Mouse (Mus musculus) hindbrain, embryonic 12.5 days (tissue): ENCODE measurements around the gene Frmpd3. TPM values are rescaled to one million over a fixed set of nuclear protein-coding genes. Genes with fewer than 3 reads are reported as not detected.

ENCODE experiments used
- ATAC-seq: fragments of 200-750 bp; cut with Nextera tagmentation; 2 replicates; pipeline ENCODE4 v1.8.0; 2017; ENCODE audit warnings: moderate TSS enrichment; ENCODE audit not compliant: low FRiP score
- H3K27ac ChIP-seq: fragments of 300-500 bp; sonication (generic); 2 replicates; pipeline ENCODE4 v1.5.1; 2016; ENCODE audit warnings: mild to moderate bottlenecking
- H3K27me3 ChIP-seq: fragments of 300-500 bp; sonication (generic); 2 replicates; pipeline ENCODE4 v1.6.1; 2016; ENCODE audit warnings: mild to moderate bottlenecking
- H3K36me3 ChIP-seq: fragments of 300-500 bp; sonication (generic); 2 replicates; pipeline ENCODE4 v1.6.1; 2016; ENCODE audit warnings: mild to moderate bottlenecking
- H3K4me1 ChIP-seq: fragments of 300-500 bp; sonication (generic); 2 replicates; pipeline ENCODE4 v1.6.1; 2016
- H3K4me2 ChIP-seq: fragments of 300-500 bp; sonication (generic); replicated peaks from 2 replicates; pipeline ENCODE4 v1.6.1; 2016; ENCODE audit warnings: mild to moderate bottlenecking
- H3K4me3 ChIP-seq: fragments of 300-500 bp; sonication (generic); 2 replicates; pipeline ENCODE4 v1.5.1; 2016; ENCODE audit warnings: mild to moderate bottlenecking
- H3K9ac ChIP-seq: fragments of 300-500 bp; sonication (generic); 2 replicates; pipeline ENCODE4 v1.6.1; 2016; ENCODE audit warnings: mild to moderate bottlenecking, moderate library complexity
- H3K9me3 ChIP-seq: fragments of 300-500 bp; sonication (generic); replicated peaks from 2 replicates; pipeline ENCODE4 v1.6.1; 2016; ENCODE audit warnings: mild to moderate bottlenecking
- WGBS: fragments of 180-500 bp; shearing (Covaris S2); methylation state at CpG from one replicate; pipeline ENCODE4 v1.1.7; 2016; 5-methylcytosine and 5-hydroxymethylcytosine counted together
- polyA plus RNA-seq: library from polyadenylated mRNA; unstranded; fragments of >200 nt; fragmentation: Nextera tagmentation; extraction: Ambion mirVana; gene quantifications from 2 replicates; pipeline ENCODE4 v1.2.1, GENCODE M21; 2016

Frmpd3 gene
- polyA plus RNA-seq, 1 experiment from 2014 or later: 2.1 TPM

GRCm38 (mm10) chrX:140407593-140407992, 65.5 kb downstream of the Frmpd3 start:
- H3K4me2 ChIP-seq: no peak overlapping the region
- no peak for ATAC-seq
- no peak overlapping the region for H3K4me3 ChIP-seq
- no peaks in the 10 kb centered on the region for H3K36me3 ChIP-seq
- H3K4me1 ChIP-seq: no peaks in the 10 kb centered on the region
- no peak overlapping the region for H3K27ac ChIP-seq
- H3K9ac ChIP-seq: no peak overlapping the region
- WGBS: 88% methylated on average over 5 of the region's 5 CpGs
- no peaks in the 10 kb centered on the region for H3K9me3 ChIP-seq
- H3K27me3 ChIP-seq: peaks cover 17% of the 10 kb centered on the region; the same call in 1 of the 2 replicates

- H3K4me2 ChIP-seq: no peak overlapping the region
- 92% methylated on average over 4 of the region's 4 CpGs for WGBS
- no peak overlapping the region for H3K27ac ChIP-seq
- H3K9me3 ChIP-seq: no peaks in the 10 kb centered on the region
- H3K4me3 ChIP-seq: no peak overlapping the region
- no peak for ATAC-seq
- peaks cover 30% of the 10 kb centered on the region for H3K27me3 ChIP-seq
- no peaks in the 10 kb centered on the region for H3K36me3 ChIP-seq
- no peaks in the 10 kb centered on the region for H3K4me1 ChIP-seq
- no peak overlapping the region for H3K9ac ChIP-seq
Measured at GRCm38 (mm10) chrX:140418467-140418866, 76.4 kb downstream of the Frmpd3 start.

GRCm38 (mm10) chrX:140427124-140427523, 85.1 kb downstream of the Frmpd3 start:
- 74% methylated on average over 4 of the region's 4 CpGs for WGBS
- Histone ChIP-seq H3K4me3 (no peak overlapping the region), H3K4me2 (no peak overlapping the region), H3K4me1 (no peaks in the 10 kb centered on the region), H3K27ac (no peak overlapping the region), H3K27me3 (peaks cover 15% of the 10 kb centered on the region), H3K9ac (no peak overlapping the region), H3K9me3 (no peaks in the 10 kb centered on the region), H3K36me3 (no peaks in the 10 kb centered on the region)
- ATAC-seq: no peak

- Histone ChIP-seq H3K36me3 (no peaks in the 10 kb centered on the region), H3K4me3 (no peak overlapping the region), H3K4me2 (no peak overlapping the region), H3K9ac (no peak overlapping the region), H3K27me3 (peaks cover 24% of the 10 kb centered on the region), H3K27ac (no peak overlapping the region), H3K9me3 (no peaks in the 10 kb centered on the region), H3K4me1 (no peaks in the 10 kb centered on the region)
- WGBS: 73% methylated on average over 8 of the region's 8 CpGs
- no peak for ATAC-seq
Measured at GRCm38 (mm10) chrX:140428252-140428651, 86.2 kb downstream of the Frmpd3 start.

- no peak overlapping the region for H3K27ac ChIP-seq
- ATAC-seq: no peak
- H3K4me2 ChIP-seq: no peak overlapping the region
- no peaks in the 10 kb centered on the region for H3K4me1 ChIP-seq
- no peak overlapping the region for H3K9ac ChIP-seq
- H3K36me3 ChIP-seq: no peaks in the 10 kb centered on the region
- 82% methylated on average over 5 of the region's 5 CpGs for WGBS
- H3K9me3 ChIP-seq: no peaks in the 10 kb centered on the region
- H3K27me3 ChIP-seq: peaks cover 35% of the 10 kb centered on the region
- no peak overlapping the region for H3K4me3 ChIP-seq
Measured at GRCm38 (mm10) chrX:140429985-140430384, 87.9 kb downstream of the Frmpd3 start.

GRCm38 (mm10) chrX:140430506-140430905, 88.4 kb downstream of the Frmpd3 start:
- ATAC-seq: no peak
- Histone ChIP-seq H3K36me3 (no peaks in the 10 kb centered on the region), H3K9me3 (no peaks in the 10 kb centered on the region), H3K9ac (no peak overlapping the region), H3K27ac (no peak overlapping the region), H3K27me3 (peaks cover 36% of the 10 kb centered on the region), H3K4me3 (no peak overlapping the region), H3K4me2 (no peak overlapping the region), H3K4me1 (no peaks in the 10 kb centered on the region)
- 86% methylated on average over 12 of the region's 12 CpGs for WGBS

GRCm38 (mm10) chrX:140431981-140432380, 89.9 kb downstream of the Frmpd3 start:
- H3K9ac ChIP-seq: no peak overlapping the region
- no peak for ATAC-seq
- no peak overlapping the region for H3K4me2 ChIP-seq
- H3K4me3 ChIP-seq: no peak overlapping the region
- H3K4me1 ChIP-seq: no peaks in the 10 kb centered on the region
- H3K9me3 ChIP-seq: no peaks in the 10 kb centered on the region
- H3K27me3 ChIP-seq: peaks cover 40% of the 10 kb centered on the region
- WGBS: 82% methylated on average over 15 of the region's 15 CpGs
- H3K27ac ChIP-seq: no peak overlapping the region
- H3K36me3 ChIP-seq: no peaks in the 10 kb centered on the region

- no peaks in the 10 kb centered on the region for H3K9me3 ChIP-seq
- no peaks in the 10 kb centered on the region for H3K36me3 ChIP-seq
- H3K27ac ChIP-seq: no peak overlapping the region
- H3K9ac ChIP-seq: no peak overlapping the region
- H3K4me1 ChIP-seq: no peaks in the 10 kb centered on the region
- ATAC-seq: no peak
- WGBS: 93% methylated on average over 11 of the region's 11 CpGs
- H3K27me3 ChIP-seq: peaks cover 40% of the 10 kb centered on the region
- H3K4me3 ChIP-seq: no peak overlapping the region
- no peak overlapping the region for H3K4me2 ChIP-seq
Measured at GRCm38 (mm10) chrX:140432786-140433185, 90.7 kb downstream of the Frmpd3 start.

- no peaks in the 10 kb centered on the region for H3K9me3 ChIP-seq
- no peak overlapping the region for H3K4me2 ChIP-seq
- no peak overlapping the region for H3K9ac ChIP-seq
- no peaks in the 10 kb centered on the region for H3K4me1 ChIP-seq
- no peaks in the 10 kb centered on the region for H3K36me3 ChIP-seq
- no peak overlapping the region for H3K27ac ChIP-seq
- no peak for ATAC-seq
- peaks cover 32% of the 10 kb centered on the region for H3K27me3 ChIP-seq
- H3K4me3 ChIP-seq: no peak overlapping the region
Measured at GRCm38 (mm10) chrX:140437906-140438305, 95.8 kb downstream of the Frmpd3 start.

GRCm38 (mm10) chrX:140445551-140445950, 103.5 kb downstream of the Frmpd3 start:
- peaks cover 12% of the 10 kb centered on the region for H3K27me3 ChIP-seq
- no peaks in the 10 kb centered on the region for H3K9me3 ChIP-seq
- WGBS: 73% methylated on average over 13 of the region's 13 CpGs
- no peak for ATAC-seq
- no peak overlapping the region for H3K27ac ChIP-seq
- no peak overlapping the region for H3K9ac ChIP-seq
- no peaks in the 10 kb centered on the region for H3K36me3 ChIP-seq
- no peak overlapping the region for H3K4me2 ChIP-seq
- H3K4me1 ChIP-seq: no peaks in the 10 kb centered on the region
- H3K4me3 ChIP-seq: no peak overlapping the region

GRCm38 (mm10) chrX:140450071-140450470, 108.0 kb downstream of the Frmpd3 start:
- Histone ChIP-seq H3K4me3 (no peak overlapping the region), H3K4me2 (no peak overlapping the region), H3K9ac (no peak overlapping the region), H3K4me1 (no peaks in the 10 kb centered on the region), H3K27me3 (peaks cover 14% of the 10 kb centered on the region), H3K9me3 (no peaks in the 10 kb centered on the region), H3K27ac (no peak overlapping the region), H3K36me3 (no peaks in the 10 kb centered on the region)
- WGBS: 86% methylated on average over 3 of the region's 3 CpGs
- ATAC-seq: no peak

- H3K27me3 ChIP-seq: peaks cover 15% of the 10 kb centered on the region
- ATAC-seq: peak; percentile 95
- peak within 1 kb of the TSS; percentile 50 for H3K4me2 ChIP-seq
- H3K9me3 ChIP-seq: no peaks in the 10 kb centered on the region
- 20% methylated on average over 26 of the region's 26 CpGs for whole genome bisulfite sequencing
- peak within 1 kb of the TSS; percentile 53 for H3K9ac ChIP-seq
- H3K36me3 ChIP-seq: no peaks in the 10 kb centered on the region
- H3K4me1 ChIP-seq: no peaks in the 10 kb centered on the region
- H3K27ac ChIP-seq: no peak within 1 kb of the TSS
- H3K4me3 ChIP-seq: peak within 1 kb of the TSS; percentile 49
Measured at GRCm38 (mm10) chrX:140456279-140456731, 114.2 kb downstream of the Frmpd3 start, which contains the start of gene Prps1. TSS of gene Prps1 (plus strand) at chrX:140456613.

- H3K4me2 ChIP-seq: peak overlapping the region; percentile 50
- peak overlapping the region; percentile 53 for H3K9ac ChIP-seq
- no peaks in the 10 kb centered on the region for H3K4me1 ChIP-seq
- peak; percentile 59 for ATAC-seq
- peak overlapping the region; percentile 49 for H3K4me3 ChIP-seq
- no peak overlapping the region for H3K27ac ChIP-seq
- WGBS: 21% methylated on average over 39 of the region's 39 CpGs
- H3K36me3 ChIP-seq: no peaks in the 10 kb centered on the region
- no peaks in the 10 kb centered on the region for H3K9me3 ChIP-seq
- H3K27me3 ChIP-seq: peaks cover 13% of the 10 kb centered on the region; the same call in 1 of the 2 replicates
Measured at GRCm38 (mm10) chrX:140456751-140457491, 114.9 kb downstream of the Frmpd3 start.
